Mouse (Mus musculus) spleen, adult 10 weeks (tissue): Measurements from ENCODE around the gene Olfr145. TPM values are rescaled to one million over a fixed set of nuclear protein-coding genes. Genes with fewer than 3 reads are reported as not detected.

Experiments used
- polyA plus RNA-seq: library from polyadenylated mRNA; stranded (reverse); fragments of 350-450 nt; fragmentation: Illumina TruSeq; extraction: RNeasy Lipid Tissue Mini Kit (QIAGEN cat#74804); gene quantifications from one replicate; pipeline ENCODE4 v1.2.3, GENCODE M21; 2015; ENCODE audit warnings: low replicate concordance; ENCODE audit not compliant: insufficient read depth

The Olfr145 gene
- polyA plus RNA-seq, result not detected

DNA sequence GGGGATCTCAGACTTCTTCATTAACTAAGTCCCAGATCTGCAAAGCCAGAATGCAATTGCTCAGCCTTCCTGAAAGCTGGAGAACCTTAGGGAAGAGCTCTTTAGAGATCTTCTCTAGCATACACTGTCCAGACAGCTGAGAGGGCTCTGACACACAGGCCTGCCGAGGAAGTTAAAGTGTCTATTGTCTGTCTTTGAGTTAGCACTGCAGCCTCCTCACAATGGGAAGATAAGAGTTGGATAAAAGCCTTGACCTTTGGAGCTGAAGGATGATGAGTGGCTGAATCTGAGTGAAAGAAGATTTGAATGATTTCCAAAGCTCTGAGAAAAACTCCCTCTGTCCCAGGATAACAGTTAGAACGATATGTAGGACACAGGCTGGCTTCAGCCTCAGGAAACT, at the start of gene Olfr145:
Olfr145 (plus strand) TSS at position 64 of the 400 bp plus-strand sequence.

GRCm38 (mm10) chr9:37853969-37854368, 42.6 kb upstream of the Olfr145 start, which contains the start of gene Olfr877:
Gene Olfr877, plus strand, starts transcription at chr9:37854269.

GRCm38 (mm10) chr9:37917540-37917939, 21.0 kb downstream of the Olfr145 start, which contains the start of gene Olfr878:
Gene Olfr878, plus strand, starts transcription at chr9:37917840.

Other genes with a start within 250 kb of the Olfr145 start
- gene Tbrg1, start 239.4 kb upstream of the Olfr145 start, polyA plus RNA-seq, result 72.9 TPM
- not detected for gene Panx3, start 227.5 kb upstream of the Olfr145 start, polyA plus RNA-seq
- not detected for gene Olfr160, start 180.5 kb upstream of the Olfr145 start, polyA plus RNA-seq
- gene Olfr874, start 151.6 kb upstream of the Olfr145 start, polyA plus RNA-seq, result not detected
- gene Olfr875, start 124.9 kb upstream of the Olfr145 start, polyA plus RNA-seq, result not detected
- not detected for gene Olfr876, start 93.7 kb upstream of the Olfr145 start, polyA plus RNA-seq
- gene Olfr877, start 42.5 kb upstream of the Olfr145 start, polyA plus RNA-seq, result not detected
- not detected for gene Olfr878, start 21.1 kb downstream of the Olfr145 start, polyA plus RNA-seq
- not detected for gene Olfr881, start 95.1 kb downstream of the Olfr145 start, polyA plus RNA-seq
- gene Olfr883, start 129.1 kb downstream of the Olfr145 start, polyA plus RNA-seq, result not detected
- gene Olfr884, start 149.8 kb downstream of the Olfr145 start, polyA plus RNA-seq, result not detected
- not detected for gene Olfr885, start 164.6 kb downstream of the Olfr145 start, polyA plus RNA-seq
- not detected for gene Olfr887, start 187.3 kb downstream of the Olfr145 start, polyA plus RNA-seq
- gene Olfr888, start 211.4 kb downstream of the Olfr145 start, polyA plus RNA-seq, result not detected
- gene Olfr889, start 218.5 kb downstream of the Olfr145 start, polyA plus RNA-seq, result not detected
- not detected for gene Olfr890, start 245.8 kb downstream of the Olfr145 start, polyA plus RNA-seq